Mouse (Mus musculus) lung, embryonic 15.5 days (tissue): ENCODE measurements at regions not wholly inside any gene's neighbourhood (a gene's known extent, or its start where the extent isn't known, plus 50 kb on each side); places are given as distances from the start of the nearest gene placed in this dataset.

Source experiments
- ATAC-seq: fragments of 200-750 bp; cut with Nextera tagmentation; 2 replicates; pipeline ENCODE4 v1.8.0; 2017; ENCODE audit warnings: moderate number of reproducible peaks, borderline replicate concordance; ENCODE audit not compliant: low FRiP score, low TSS enrichment; ENCODE audit errors: extremely low read depth
- H3K27ac ChIP-seq: fragments of 300-500 bp; sonication (generic); 2 replicates; pipeline ENCODE4 v1.5.1; 2015; ENCODE audit warnings: moderate library complexity, mild to moderate bottlenecking, inconsistent platforms
- H3K27me3 ChIP-seq: fragments of 300-500 bp; sonication (generic); 2 replicates; pipeline ENCODE4 v1.6.1; 2015; ENCODE audit warnings: inconsistent platforms
- H3K36me3 ChIP-seq: fragments of 300-500 bp; sonication (generic); 2 replicates; pipeline ENCODE4 v1.6.1; 2015; ENCODE audit warnings: inconsistent platforms
- H3K4me1 ChIP-seq: fragments of 300-500 bp; sonication (generic); 2 replicates; pipeline ENCODE4 v1.6.1; 2015; ENCODE audit warnings: inconsistent platforms
- H3K4me2 ChIP-seq: fragments of 300-500 bp; sonication (generic); 2 replicates; pipeline ENCODE4 v1.6.1; 2015; ENCODE audit warnings: inconsistent platforms, mild to moderate bottlenecking, moderate library complexity
- H3K4me3 ChIP-seq: fragments of 300-500 bp; sonication (generic); 2 replicates; pipeline ENCODE4 v1.5.1; 2015; ENCODE audit warnings: mild to moderate bottlenecking, inconsistent platforms
- H3K9ac ChIP-seq: fragments of 300-500 bp; sonication (generic); 2 replicates; pipeline ENCODE4 v1.6.1; 2015; ENCODE audit warnings: inconsistent platforms
- H3K9me3 ChIP-seq: fragments of 300-500 bp; sonication (generic); 2 replicates; pipeline ENCODE4 v1.6.1; 2016; ENCODE audit warnings: inconsistent platforms
- WGBS: fragments of 180-500 bp; shearing (Covaris S2); methylation state at CpG from one replicate; pipeline ENCODE4 v1.1.7; 2015; 5-methylcytosine and 5-hydroxymethylcytosine counted together

- no peak for ATAC-seq
These were observed 93.1 kb upstream of the Pcbd1 start for GRCm38 (mm10) chr10:60995908-60996640.

GRCm38 (mm10) chr10:60985109-60985576 is 104.0 kb upstream of the Pcbd1 start:
- H3K4me2 ChIP-seq = no peak overlapping the region
- no peaks in the 10 kb centered on the region for H3K9me3 ChIP-seq
- WGBS = 22% methylated on average over 10 of the region's 10 CpGs
- H3K36me3 ChIP-seq = no peaks in the 10 kb centered on the region
- no peak overlapping the region for H3K9ac ChIP-seq
- no peak overlapping the region for H3K4me3 ChIP-seq
- H3K27ac ChIP-seq = no peak overlapping the region
- ATAC-seq = no peak
- H3K4me1 ChIP-seq = no peaks in the 10 kb centered on the region
- no peaks in the 10 kb centered on the region for H3K27me3 ChIP-seq

More at GRCm38 (mm10) chr10:60995908-60996640, 93.1 kb upstream of the Pcbd1 start:
- no peak overlapping the region for H3K4me2 ChIP-seq
- H3K27me3 ChIP-seq = no peaks in the 10 kb centered on the region
- H3K36me3 ChIP-seq = no peaks in the 10 kb centered on the region
- no peaks in the 10 kb centered on the region for H3K4me1 ChIP-seq
- no peak overlapping the region for H3K4me3 ChIP-seq
- 77% methylated on average over 9 of the region's 9 CpGs for WGBS
- no peaks in the 10 kb centered on the region for H3K9me3 ChIP-seq
- H3K9ac ChIP-seq = no peak overlapping the region
- H3K27ac ChIP-seq = no peak overlapping the region

GRCm38 (mm10) chr10:60981770-60982169 is 107.4 kb upstream of the Pcbd1 start:
- Histone ChIP-seq H3K4me1 (0 out of 2 replicates have a peak, but pooled peaks cover 8% of the 10 kb centered on the region), H3K4me3 (no peak overlapping the region), H3K9ac (no peak overlapping the region), H3K4me2 (no peak overlapping the region), H3K9me3 (no peaks in the 10 kb centered on the region), H3K36me3 (no peaks in the 10 kb centered on the region), H3K27ac (no peak overlapping the region), H3K27me3 (no peaks in the 10 kb centered on the region)
- ATAC-seq = no peak
- WGBS = 16% methylated on average over 6 of the region's 6 CpGs

- no peaks in the 10 kb centered on the region for H3K36me3 ChIP-seq
- no peak overlapping the region for H3K4me2 ChIP-seq
- WGBS = 69% methylated on average over 2 of the region's 2 CpGs
- no peak overlapping the region for H3K4me3 ChIP-seq
- no peak overlapping the region for H3K27ac ChIP-seq
- H3K9ac ChIP-seq = no peak overlapping the region
- ATAC-seq = no peak
- no peaks in the 10 kb centered on the region for H3K4me1 ChIP-seq
- no peaks in the 10 kb centered on the region for H3K9me3 ChIP-seq
- no peaks in the 10 kb centered on the region for H3K27me3 ChIP-seq
These were observed 115.5 kb upstream of the Pcbd1 start for GRCm38 (mm10) chr10:60973615-60974014.

DNA sequence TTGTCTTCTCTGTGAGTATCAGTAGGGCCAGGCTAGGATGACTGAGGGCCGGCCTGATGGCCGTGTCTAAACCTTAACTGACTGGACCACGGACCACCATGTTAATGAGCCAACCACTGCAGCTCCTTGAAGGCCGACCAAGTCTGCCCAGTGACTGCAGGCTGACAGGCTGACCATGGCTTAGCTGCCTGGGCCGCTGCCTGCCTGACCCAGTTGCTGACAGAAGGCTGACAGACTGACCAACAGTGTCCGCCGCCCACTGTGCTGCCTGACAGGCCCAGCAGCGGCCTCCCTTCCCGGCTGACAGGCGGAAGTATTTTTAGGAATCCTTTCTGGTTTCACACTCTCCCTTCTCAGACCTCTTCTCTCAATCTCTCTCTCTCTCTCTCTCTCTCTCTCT is 124.3 kb upstream of the Pcbd1 start:
- no peak for ATAC-seq
- no peak overlapping the region for H3K9ac ChIP-seq
- no peaks in the 10 kb centered on the region for H3K9me3 ChIP-seq
- 57% methylated on average over 10 of the region's 10 CpGs for WGBS
- no peak overlapping the region for H3K27ac ChIP-seq
- no peaks in the 10 kb centered on the region for H3K4me1 ChIP-seq
- H3K27me3 ChIP-seq = no peaks in the 10 kb centered on the region
- no peak overlapping the region for H3K4me3 ChIP-seq
- H3K4me2 ChIP-seq = no peak overlapping the region
- no peaks in the 10 kb centered on the region for H3K36me3 ChIP-seq

GRCm38 (mm10) chr10:60957820-60958233 is 126.4 kb upstream of the Unc5b start:
- no peaks in the 10 kb centered on the region for H3K36me3 ChIP-seq
- no peaks in the 10 kb centered on the region for H3K27me3 ChIP-seq
- H3K9me3 ChIP-seq = no peaks in the 10 kb centered on the region
- WGBS = 16% methylated on average over 17 of the region's 17 CpGs
- H3K4me1 ChIP-seq = peaks cover 7% of the 10 kb centered on the region
- H3K4me3 ChIP-seq = no peak overlapping the region
- ATAC-seq = no peak
- H3K27ac ChIP-seq = no peak overlapping the region
- H3K9ac ChIP-seq = no peak overlapping the region
- no peak overlapping the region for H3K4me2 ChIP-seq

GRCm38 (mm10) chr10:60955467-60955866 is 124.1 kb upstream of the Unc5b start:
- WGBS = 42% methylated on average over 9 of the region's 9 CpGs
- H3K36me3 ChIP-seq = no peaks in the 10 kb centered on the region
- no peak overlapping the region for H3K9ac ChIP-seq
- ATAC-seq = no peak
- no peaks in the 10 kb centered on the region for H3K27me3 ChIP-seq
- H3K4me2 ChIP-seq = no peak overlapping the region
- H3K4me3 ChIP-seq = no peak overlapping the region
- H3K4me1 ChIP-seq = peaks cover 7% of the 10 kb centered on the region
- no peaks in the 10 kb centered on the region for H3K9me3 ChIP-seq
- H3K27ac ChIP-seq = no peak overlapping the region

DNA sequence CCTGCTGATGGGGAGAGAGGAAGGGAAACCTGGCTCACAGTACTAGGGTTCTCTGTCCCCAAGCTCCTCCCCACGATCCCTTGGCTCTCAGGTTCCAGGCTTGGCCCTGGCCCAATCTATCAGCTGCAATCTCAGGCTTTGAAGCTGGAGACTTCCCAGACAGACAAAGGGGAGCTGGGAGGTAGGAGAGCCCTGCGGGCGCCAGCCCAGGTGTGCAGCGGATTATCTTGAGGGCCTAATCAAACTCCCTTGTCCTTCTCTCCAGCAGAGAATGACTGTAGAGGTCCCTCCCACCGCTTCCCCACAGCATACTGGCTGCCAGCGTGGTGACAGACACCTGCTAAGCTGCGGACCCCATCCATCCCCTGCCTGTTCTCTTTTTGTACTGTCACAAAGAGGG is 121.1 kb upstream of the Unc5b start:
- Histone ChIP-seq H3K9me3 (no peaks in the 10 kb centered on the region), H3K4me1 (peaks cover under 1% of the 10 kb centered on the region; the same call in 1 of the 2 replicates), H3K9ac (no peak overlapping the region), H3K4me3 (no peak overlapping the region), H3K27ac (no peak overlapping the region), H3K4me2 (no peak overlapping the region), H3K36me3 (no peaks in the 10 kb centered on the region), H3K27me3 (no peaks in the 10 kb centered on the region)
- no peak for ATAC-seq
- 14% methylated on average over 7 of the region's 7 CpGs for WGBS

DNA sequence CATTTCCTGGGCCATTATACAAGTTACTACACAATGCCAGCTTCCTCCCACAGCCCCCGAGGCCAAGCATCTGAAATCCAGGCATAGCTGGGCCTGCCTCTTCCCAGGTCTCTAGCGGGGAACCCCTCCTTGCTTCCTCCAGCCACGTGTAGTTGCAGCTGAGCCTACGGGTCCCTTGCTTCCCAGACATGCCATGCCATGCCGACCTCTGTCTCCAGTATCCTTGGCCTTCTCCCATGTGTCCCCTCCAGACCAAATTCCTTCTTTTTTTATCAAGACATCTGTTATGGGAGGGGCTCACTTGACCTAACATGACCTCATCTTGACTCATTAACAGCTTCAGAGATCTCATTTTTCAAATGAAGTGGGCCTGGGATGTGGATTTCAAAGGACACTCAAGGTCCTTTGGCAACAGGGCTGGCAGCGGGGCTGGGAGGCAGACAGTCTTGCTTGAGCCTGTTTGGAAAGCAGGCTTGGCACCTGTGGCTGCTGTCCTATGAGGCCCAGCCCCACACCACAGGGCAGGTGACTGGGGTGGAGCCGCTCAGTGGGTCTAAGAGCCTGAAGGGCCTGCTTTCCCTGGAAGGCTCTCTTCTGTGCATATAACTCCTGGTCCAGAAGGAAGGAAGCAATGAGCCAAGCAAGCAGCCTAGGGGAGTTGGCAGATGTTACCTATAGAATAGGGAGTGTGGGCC is 117.7 kb upstream of the Unc5b start:
- ATAC-seq = no peak
- Histone ChIP-seq H3K4me3 (no peak overlapping the region), H3K36me3 (no peaks in the 10 kb centered on the region), H3K9me3 (no peaks in the 10 kb centered on the region), H3K27me3 (no peaks in the 10 kb centered on the region), H3K4me1 (no peaks in the 10 kb centered on the region), H3K27ac (no peak overlapping the region), H3K4me2 (no peak overlapping the region), H3K9ac (no peak overlapping the region)
- WGBS = 29% methylated on average over 7 of the region's 7 CpGs

DNA sequence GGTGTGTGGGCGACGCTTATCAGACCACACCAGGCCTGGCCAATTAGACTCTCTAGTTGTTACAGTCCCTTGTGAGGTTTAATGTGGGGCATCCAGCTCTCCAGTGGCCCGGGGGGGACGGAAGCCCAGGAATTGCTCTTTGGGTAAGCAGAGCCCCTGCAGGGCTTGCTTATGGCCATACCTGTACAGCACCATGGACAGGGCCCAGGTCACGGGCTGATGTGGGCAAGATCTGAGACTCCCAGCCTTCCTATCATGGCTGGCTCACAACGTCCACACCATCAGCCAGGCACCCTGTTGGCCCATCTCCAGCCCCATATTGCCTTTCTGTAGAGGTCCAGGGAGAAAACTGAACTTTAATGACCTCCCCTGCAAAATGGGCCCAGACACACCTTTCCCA is 111.7 kb upstream of the Unc5b start:
- Histone ChIP-seq H3K27me3 (no peaks in the 10 kb centered on the region), H3K9ac (no peak overlapping the region)

DNA sequence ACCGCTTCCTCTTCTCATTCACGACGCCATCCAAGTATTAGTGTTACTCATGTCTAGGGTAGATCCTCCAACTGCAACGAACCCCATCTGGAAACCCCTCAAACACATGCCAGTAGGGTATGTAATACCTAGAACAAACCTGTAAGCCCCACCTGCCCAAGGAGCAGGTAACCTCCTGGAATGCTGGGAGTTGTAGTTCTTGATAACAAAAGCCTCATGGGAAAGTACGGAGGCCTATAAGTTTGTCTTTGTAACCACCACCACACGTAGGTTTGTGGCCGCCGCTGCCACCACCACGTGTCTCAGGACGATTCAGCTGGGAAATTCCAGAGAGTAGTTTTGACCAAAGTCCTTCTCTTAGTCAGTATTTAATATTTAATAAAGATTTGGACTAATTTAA is 107.4 kb upstream of the Unc5b start:
- H3K36me3 ChIP-seq = no peaks in the 10 kb centered on the region
- H3K4me2 ChIP-seq = no peak overlapping the region
- ATAC-seq = no peak
- no peak overlapping the region for H3K4me3 ChIP-seq
- H3K9ac ChIP-seq = no peak overlapping the region
- no peak overlapping the region for H3K27ac ChIP-seq
- no peaks in the 10 kb centered on the region for H3K9me3 ChIP-seq
- no peaks in the 10 kb centered on the region for H3K27me3 ChIP-seq
- 80% methylated on average over 10 of the region's 10 CpGs for WGBS
- H3K4me1 ChIP-seq = peaks cover 39% of the 10 kb centered on the region

More for the DNA sequence above, 111.7 kb upstream of the Unc5b start:
- Histone ChIP-seq H3K27ac (no peak overlapping the region), H3K4me1 (peaks cover 6% of the 10 kb centered on the region), H3K4me2 (no peak overlapping the region), H3K36me3 (no peaks in the 10 kb centered on the region), H3K4me3 (no peak overlapping the region), H3K9me3 (no peaks in the 10 kb centered on the region)
- WGBS = 70% methylated on average over 6 of the region's 6 CpGs
- ATAC-seq = no peak

GRCm38 (mm10) chr10:60937517-60937866 is 106.1 kb upstream of the Unc5b start:
- WGBS = 28% methylated on average over 7 of the region's 7 CpGs
- H3K4me2 ChIP-seq = peak overlapping the region; percentile 8; the same call in 1 of the 2 replicates

More at GRCm38 (mm10) chr10:60937517-60937866, 106.1 kb upstream of the Unc5b start:
- H3K27me3 ChIP-seq = no peaks in the 10 kb centered on the region
- peak overlapping the region; percentile 46 for H3K27ac ChIP-seq
- ATAC-seq = peak; percentile 39
- no peak overlapping the region for H3K9ac ChIP-seq
- H3K4me1 ChIP-seq = peaks cover 49% of the 10 kb centered on the region
- H3K4me3 ChIP-seq = no peak overlapping the region
- no peaks in the 10 kb centered on the region for H3K36me3 ChIP-seq
- no peaks in the 10 kb centered on the region for H3K9me3 ChIP-seq
